Mouse (Mus musculus): ENCODE measurements around the gene Slc39a1.
"Not testable (repeated sequence)": the region's sequence is repeated elsewhere in the genome, so short reads cannot be mapped to it uniquely, and the experiment has no call there.

Gene Slc39a1

DNA sequence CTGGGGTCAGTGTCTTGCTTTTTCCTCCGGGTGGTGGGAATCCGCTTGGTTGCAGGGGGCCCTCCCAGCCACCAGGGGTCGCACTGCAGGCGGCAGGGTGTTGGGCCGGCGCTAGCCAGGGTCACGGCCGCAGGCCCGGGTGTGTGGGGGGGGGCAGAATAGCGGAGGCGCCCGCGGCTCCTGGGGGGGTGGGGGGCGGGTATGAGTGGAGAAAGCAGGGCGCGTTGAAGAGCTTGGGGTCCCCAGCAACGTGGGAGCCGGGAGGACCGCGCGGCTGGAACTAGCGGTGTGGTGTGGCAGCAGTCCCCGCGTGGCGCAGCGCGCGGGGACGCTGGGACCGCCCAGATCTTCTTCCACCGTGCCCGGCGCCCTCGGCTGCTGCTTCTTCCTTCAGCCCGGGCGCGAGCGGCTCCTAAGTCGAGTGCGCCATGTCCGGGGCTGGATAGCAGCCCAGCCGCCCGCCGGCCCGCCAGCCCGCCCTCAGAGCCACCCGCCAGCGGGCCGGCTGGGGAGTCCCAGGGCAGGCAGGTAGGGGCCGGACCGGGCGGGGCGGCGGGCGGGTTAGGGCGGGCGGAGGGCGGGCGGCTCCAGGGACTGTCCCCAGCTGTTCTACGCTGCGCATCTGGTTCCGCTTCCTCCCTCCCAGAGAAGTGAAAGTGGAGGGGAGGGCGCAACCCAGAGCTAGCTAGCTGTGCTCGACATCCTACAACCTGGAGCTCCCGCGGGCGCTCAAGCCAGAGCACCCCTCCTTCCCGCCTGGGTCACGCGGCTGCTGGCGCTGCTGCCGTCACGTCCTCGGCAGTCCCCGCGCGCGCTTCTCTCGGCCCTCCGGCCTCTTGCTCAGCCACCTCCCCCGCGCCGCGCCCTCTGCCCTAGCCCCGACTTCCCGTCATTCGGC lies 17.3 kb downstream of the Slc39a1 start, which contains the start of gene Dennd4b:
TSS of gene Dennd4b (plus strand) at position 152 of the 898 bp plus-strand sequence.
- in situ Hi-C loops (cut with MboI; ENCODE audit: low sequenced_read_pairs), result no loop called here

DNA sequence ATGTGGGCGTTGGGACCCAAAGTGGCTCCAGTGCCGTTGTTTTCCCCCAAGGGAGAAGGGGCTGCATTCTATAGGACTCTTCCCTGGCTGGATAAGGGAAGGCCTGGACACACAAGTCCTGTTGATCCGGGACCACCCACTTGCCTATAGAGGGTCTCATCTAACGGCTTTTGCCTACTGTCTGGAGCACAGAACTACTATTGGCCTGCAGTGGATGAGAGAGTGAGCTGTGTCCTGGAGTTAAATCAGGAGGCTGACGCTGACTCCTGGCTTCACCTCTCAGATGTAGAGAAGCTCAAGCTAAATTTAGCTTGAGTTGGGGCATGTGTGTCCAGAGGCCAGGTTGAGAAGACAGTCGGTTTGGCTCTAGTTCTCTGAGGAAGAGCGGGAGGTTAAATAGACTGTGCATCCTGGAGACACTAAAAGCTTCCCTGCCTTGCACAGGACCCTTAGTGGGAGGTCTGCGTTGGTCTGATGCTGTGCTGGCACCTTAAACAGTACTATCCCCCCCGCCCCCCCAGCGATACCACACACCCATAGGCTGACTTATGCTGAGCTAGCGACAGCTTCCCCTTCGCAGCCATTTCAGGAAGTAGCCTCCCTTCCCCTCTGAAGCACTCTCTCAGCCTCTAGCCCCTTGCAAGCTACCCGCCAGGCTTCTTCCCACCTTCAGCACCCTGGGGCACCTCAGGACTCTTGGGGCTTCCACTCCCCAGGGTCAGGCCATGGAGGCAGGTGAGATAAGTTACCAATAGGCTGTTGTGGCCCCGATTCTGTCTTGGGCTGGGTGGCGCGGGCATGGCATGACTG lies 18.2 kb downstream of the Slc39a1 start:
- in situ Hi-C loops (cut with MboI; ENCODE audit: low sequenced_read_pairs), result no loop called here

GRCm38 (mm10) chr3:90266901-90267775 lies 19.2 kb downstream of the Slc39a1 start:
- in situ Hi-C loops (cut with MboI; ENCODE audit: low sequenced_read_pairs), result no loop called here

- in situ Hi-C loops (cut with MboI; ENCODE audit: low sequenced_read_pairs), result no loop called here
These were observed 20.2 kb downstream of the Slc39a1 start for GRCm38 (mm10) chr3:90268190-90268589.

DNA sequence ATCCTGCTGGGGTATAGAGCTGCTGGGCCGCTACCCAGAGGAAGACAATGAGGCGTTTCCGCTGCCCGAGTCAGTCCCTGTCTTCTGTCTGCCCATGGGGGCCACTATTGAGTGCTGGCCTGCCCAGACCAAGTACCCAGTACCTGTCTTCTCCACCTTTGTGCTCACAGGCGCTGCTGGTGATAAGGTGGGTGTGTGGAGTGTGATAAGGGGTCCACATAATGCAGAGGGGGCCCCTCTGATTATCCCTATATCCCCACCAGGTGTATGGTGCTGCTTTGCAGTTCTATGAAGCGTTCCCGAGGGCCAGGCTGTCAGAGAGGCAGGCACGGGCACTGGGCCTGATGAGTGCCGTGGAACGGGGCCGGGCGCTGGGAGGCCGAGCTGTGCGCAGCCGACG lies 21.0 kb downstream of the Slc39a1 start:
- in situ Hi-C loops (cut with MboI; ENCODE audit: low sequenced_read_pairs), result no loop called here

GRCm38 (mm10) chr3:90270784-90271183 lies 22.8 kb downstream of the Slc39a1 start:
- in situ Hi-C loops (cut with MboI; ENCODE audit: low sequenced_read_pairs), result no loop called here

GRCm38 (mm10) chr3:90272170-90272569 lies 24.2 kb downstream of the Slc39a1 start:
- in situ Hi-C loops (cut with MboI; ENCODE audit: low sequenced_read_pairs), result no loop called here

- in situ Hi-C loops (cut with MboI; ENCODE audit: low sequenced_read_pairs), result no loop called here
These were observed 25.9 kb downstream of the Slc39a1 start for GRCm38 (mm10) chr3:90273855-90274254.

- in situ Hi-C loops (cut with MboI; ENCODE audit: low sequenced_read_pairs), result no loop called here
These were observed 27.3 kb downstream of the Slc39a1 start for GRCm38 (mm10) chr3:90275286-90275685.

DNA sequence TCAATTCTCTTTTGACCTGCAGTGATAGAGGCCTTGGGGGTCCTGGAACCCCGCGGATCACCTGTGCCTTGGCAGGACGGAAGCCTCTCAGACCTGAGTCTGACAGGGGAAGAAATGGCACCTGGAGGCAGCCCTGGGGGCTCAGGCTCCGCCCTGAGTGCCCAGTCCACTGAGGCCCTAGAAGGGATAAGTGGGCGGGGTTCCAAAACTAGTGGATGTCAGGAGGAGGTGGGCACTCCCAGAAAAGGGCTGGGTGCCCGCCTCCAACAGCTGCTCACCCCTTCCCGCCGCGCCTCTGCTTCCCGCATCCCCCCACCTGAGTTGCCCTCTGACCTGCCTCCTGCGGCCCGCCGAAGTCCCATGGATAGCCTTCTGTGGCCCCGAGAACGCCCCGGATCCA lies 28.9 kb downstream of the Slc39a1 start:
- in situ Hi-C loops (cut with MboI; ENCODE audit: low sequenced_read_pairs), result no loop called here

GRCm38 (mm10) chr3:90277793-90278192 lies 29.8 kb downstream of the Slc39a1 start:
- in situ Hi-C loops (cut with MboI; ENCODE audit: low sequenced_read_pairs), result no loop called here

GRCm38 (mm10) chr3:90278211-90278610 lies 30.2 kb downstream of the Slc39a1 start:
- in situ Hi-C loops (cut with MboI; ENCODE audit: low sequenced_read_pairs), result no loop called here

- in situ Hi-C loops (cut with MboI; ENCODE audit: low sequenced_read_pairs), result no loop called here
These were observed 31.2 kb downstream of the Slc39a1 start for GRCm38 (mm10) chr3:90279216-90279615.

GRCm38 (mm10) chr3:90279743-90280142 lies 31.8 kb downstream of the Slc39a1 start:
- in situ Hi-C loops (cut with MboI; ENCODE audit: low sequenced_read_pairs), result no loop called here

DNA sequence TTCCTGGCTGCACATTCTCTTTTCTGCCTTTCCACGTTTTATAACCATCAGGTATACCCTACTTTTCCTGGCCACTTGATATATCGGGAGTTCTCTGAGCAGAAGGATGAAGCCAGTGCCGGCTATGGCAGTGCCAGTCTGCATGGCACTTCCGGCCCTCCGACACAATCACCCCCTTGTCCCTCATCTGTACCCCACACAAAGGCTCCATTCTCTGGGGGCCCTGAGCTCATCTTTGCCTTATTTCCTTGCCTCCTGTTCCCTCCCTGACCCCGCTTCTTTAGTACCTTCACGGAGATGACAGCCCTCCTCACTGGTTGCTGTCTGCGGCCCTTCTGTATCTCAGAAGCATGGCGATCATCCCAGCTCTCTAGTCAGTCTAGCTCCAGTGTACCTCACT lies 32.7 kb downstream of the Slc39a1 start:
- in situ Hi-C loops (cut with MboI; ENCODE audit: low sequenced_read_pairs), result no loop called here

- in situ Hi-C loops (cut with MboI; ENCODE audit: low sequenced_read_pairs), result no loop called here
These were observed 36.2 kb downstream of the Slc39a1 start for GRCm38 (mm10) chr3:90284150-90284549.

GRCm38 (mm10) chr3:90289403-90289802 lies 41.4 kb downstream of the Slc39a1 start:
- in situ Hi-C loops (cut with MboI; ENCODE audit: low sequenced_read_pairs), result not testable (repeated sequence)

DNA sequence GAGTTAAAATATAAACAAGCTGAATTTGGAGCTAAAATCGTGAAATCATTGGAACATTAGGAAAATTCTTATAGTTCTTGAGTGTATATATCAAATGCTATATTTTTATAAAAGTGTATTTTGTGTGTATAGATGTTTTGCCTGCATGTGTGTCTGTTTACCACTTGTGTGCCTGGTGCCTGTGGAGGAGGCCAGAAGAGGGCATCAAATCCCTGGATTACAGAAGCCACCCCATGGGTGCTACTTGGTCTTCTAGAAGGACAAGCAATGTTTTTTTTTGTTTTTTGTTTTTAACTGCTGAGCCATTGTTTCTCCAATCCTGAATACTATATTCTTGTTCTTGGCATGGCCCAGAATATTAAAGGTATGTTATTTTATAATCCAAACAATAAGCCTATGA lies 42.6 kb downstream of the Slc39a1 start:
- in situ Hi-C loops (cut with MboI; ENCODE audit: low sequenced_read_pairs), result no loop called here

DNA sequence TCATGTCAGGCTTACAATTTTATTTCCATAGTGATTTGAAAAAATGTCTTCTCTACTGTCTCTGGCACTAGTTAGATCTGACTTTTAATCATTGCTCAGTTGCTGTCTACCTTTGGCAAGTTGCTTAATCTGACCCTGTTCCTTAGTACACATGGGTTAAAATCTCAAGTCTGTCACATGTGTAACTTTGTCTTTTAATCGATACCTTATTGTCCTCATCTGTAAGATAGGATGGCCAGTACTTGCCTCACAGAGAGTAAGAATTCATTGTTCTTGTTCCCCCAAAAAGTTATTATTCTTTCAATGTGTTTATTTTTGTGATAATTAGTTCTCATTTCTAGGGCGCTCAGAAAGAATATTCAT lies 44.0 kb downstream of the Slc39a1 start:
- in situ Hi-C loops (cut with MboI; ENCODE audit: low sequenced_read_pairs), result no loop called here

- in situ Hi-C loops (cut with MboI; ENCODE audit: low sequenced_read_pairs), result no loop called here
These were observed 44.6 kb downstream of the Slc39a1 start, which contains the start of gene Gatad2b for GRCm38 (mm10) chr3:90292345-90293275. Gene Gatad2b (plus strand): TSS chr3:90293178.
